Mouse (Mus musculus): ENCODE measurements around the gene Chid1. TPM values are rescaled to one million over a fixed set of nuclear protein-coding genes. Genes with fewer than 3 reads are reported as not detected.

The Chid1 gene
- polyA plus RNA-seq, 1 experiment from 2014 or later: 20.8 TPM

GRCm38 (mm10) chr7:141570625-141571295, 31.1 kb upstream of the Chid1 start:
- Histone ChIP-seq H3K27me3 (ENCODE audit: control insufficient read depth, insufficient read depth, low read length) (no peaks in the 10 kb centered on the region), H3K4me1 (replicated peaks; ENCODE audit: control insufficient read depth, insufficient read depth) (peaks cover 6% of the 10 kb centered on the region; the same call in 1 of the 2 replicates), H3K9me3 (ENCODE audit: control insufficient read depth, low read length) (no peaks in the 10 kb centered on the region), H3K9ac (ENCODE audit: low read length) (no peak overlapping the region), H3K27ac (replicated peaks) (no peak overlapping the region), H3K4me3 (ENCODE audit: low read depth, low read length) (no peak overlapping the region), H3K4me2 (replicated peaks; ENCODE audit: low read depth) (no peak overlapping the region), H3K36me3 (ENCODE audit: control insufficient read depth, insufficient read depth, low read length) (no peaks in the 10 kb centered on the region)
- no peak for ATAC-seq (ENCODE audit: low FRiP score, low TSS enrichment)
- TF ChIP-seq EP300 (optimal IDR thresholded peaks at IDR 0.05) (no peak), CTCF (IDR thresholded peaks at IDR 0.05; ENCODE audit: low read depth) (no peak)
- no peak for DNase-seq (ENCODE audit: low spot score)
- WGBS: 77% methylated on average over 4 of the region's 4 CpGs

GRCm38 (mm10) chr7:141569916-141570315, 30.3 kb upstream of the Chid1 start:
- Histone ChIP-seq H3K4me1 (replicated peaks; ENCODE audit: control insufficient read depth, insufficient read depth) (peaks cover 6% of the 10 kb centered on the region; the same call in 1 of the 2 replicates), H3K4me3 (ENCODE audit: low read depth, low read length) (no peak overlapping the region), H3K27ac (replicated peaks) (no peak overlapping the region), H3K4me2 (replicated peaks; ENCODE audit: low read depth) (no peak overlapping the region), H3K9ac (ENCODE audit: low read length) (no peak overlapping the region), H3K36me3 (ENCODE audit: control insufficient read depth, insufficient read depth, low read length) (no peaks in the 10 kb centered on the region), H3K9me3 (ENCODE audit: control insufficient read depth, low read length) (no peaks in the 10 kb centered on the region), H3K27me3 (ENCODE audit: control insufficient read depth, insufficient read depth, low read length) (no peaks in the 10 kb centered on the region)
- ATAC-seq (ENCODE audit: low FRiP score, low TSS enrichment) (peak; percentile 42; the same call in 1 of the 2 replicates), DNase-seq (ENCODE audit: low spot score) (no peak)
- WGBS: 66% methylated on average over 3 of the region's 3 CpGs
- no peak for TF ChIP-seq EP300 (optimal IDR thresholded peaks at IDR 0.05)
- no peak for TF ChIP-seq CTCF (IDR thresholded peaks at IDR 0.05; ENCODE audit: low read depth)

DNA sequence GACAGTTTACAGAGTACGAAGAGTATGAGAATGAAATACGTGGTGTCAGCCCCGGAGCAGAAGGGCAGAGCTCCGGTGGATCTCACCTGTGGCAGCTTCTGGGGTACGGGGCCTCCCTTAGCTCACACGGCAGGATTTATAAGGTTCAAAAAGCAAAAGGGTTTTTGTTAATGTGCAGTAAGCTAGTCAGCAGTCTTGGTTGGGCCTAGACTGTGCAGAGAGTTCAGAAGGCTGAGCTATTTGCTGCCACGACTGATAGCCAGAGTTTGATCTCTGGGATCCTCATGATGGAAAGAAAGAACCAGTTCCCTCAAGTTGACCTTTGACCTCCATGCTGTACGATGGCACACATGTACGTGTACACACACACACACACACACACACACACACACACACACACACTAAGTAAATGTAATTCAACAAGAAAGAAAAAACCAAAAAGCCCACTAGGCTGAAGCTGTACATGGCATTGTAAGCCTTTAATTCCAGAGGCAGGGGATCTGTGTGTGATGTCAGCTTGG, 29.7 kb upstream of the Chid1 start:
- Histone ChIP-seq H3K4me2 (replicated peaks; ENCODE audit: low read depth) (no peak overlapping the region), H3K9me3 (ENCODE audit: control insufficient read depth, low read length) (no peaks in the 10 kb centered on the region), H3K36me3 (ENCODE audit: control insufficient read depth, insufficient read depth, low read length) (no peaks in the 10 kb centered on the region), H3K4me1 (replicated peaks; ENCODE audit: control insufficient read depth, insufficient read depth) (peaks cover 6% of the 10 kb centered on the region), H3K27me3 (ENCODE audit: control insufficient read depth, insufficient read depth, low read length) (no peaks in the 10 kb centered on the region), H3K9ac (ENCODE audit: low read length) (no peak overlapping the region), H3K4me3 (ENCODE audit: low read depth, low read length) (no peak overlapping the region), H3K27ac (replicated peaks) (no peak overlapping the region)
- WGBS: 60% methylated on average over 9 of the region's 9 CpGs
- TF ChIP-seq EP300 (optimal IDR thresholded peaks at IDR 0.05) (no peak), CTCF (IDR thresholded peaks at IDR 0.05; ENCODE audit: low read depth) (no peak)
- ATAC-seq (ENCODE audit: low FRiP score, low TSS enrichment) (no peak), DNase-seq (ENCODE audit: low spot score) (no peak)

DNA sequence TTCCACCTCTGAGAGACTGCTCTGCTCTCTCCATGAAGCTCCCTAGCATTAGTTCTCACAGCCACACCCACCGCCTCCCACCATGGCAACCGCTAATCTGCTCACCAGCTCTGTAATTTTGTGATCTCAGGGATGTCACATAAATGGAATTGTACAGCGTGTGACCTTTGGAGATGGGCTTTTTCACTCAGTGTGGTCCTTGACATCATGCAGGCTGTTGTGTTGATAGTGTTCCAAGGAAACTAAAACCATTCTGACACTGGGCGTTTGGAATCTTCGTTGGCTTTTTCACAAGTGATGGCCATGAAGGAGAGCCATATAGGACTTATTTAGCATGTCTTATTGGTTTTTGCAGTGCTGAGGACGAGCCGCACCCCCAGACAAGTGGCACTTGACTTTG, 26.9 kb upstream of the Chid1 start:
- Histone ChIP-seq H3K4me1 (replicated peaks; ENCODE audit: control insufficient read depth, insufficient read depth) (peaks cover 6% of the 10 kb centered on the region), H3K9ac (ENCODE audit: low read length) (no peak overlapping the region)

DNA sequence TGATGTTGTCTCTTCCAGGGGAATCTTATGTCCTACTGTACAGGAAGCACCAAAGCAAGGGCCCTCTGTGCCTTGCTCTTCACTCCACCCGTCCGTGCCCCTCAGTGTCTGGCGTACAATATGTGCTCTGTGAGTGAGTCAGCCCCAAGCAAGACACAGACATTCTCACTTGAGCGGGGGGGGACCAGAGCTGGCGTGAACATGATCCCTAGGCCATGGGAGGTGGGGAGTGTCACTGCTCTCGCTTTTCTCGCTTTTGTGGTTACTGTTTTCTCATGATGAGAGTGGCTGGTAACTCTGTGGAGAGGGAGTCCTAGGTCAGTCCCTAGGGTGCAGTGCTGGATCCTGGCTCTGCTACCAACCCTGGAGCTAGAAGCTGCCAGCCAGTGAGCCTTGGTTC, 24.9 kb upstream of the Chid1 start:
- H3K9ac ChIP-seq (ENCODE audit: low read length): no peak overlapping the region
- H3K27ac ChIP-seq (replicated peaks): peak overlapping the region; percentile 63; the same call in 1 of the 2 replicates
- no peaks in the 10 kb centered on the region for H3K36me3 ChIP-seq (ENCODE audit: control insufficient read depth, insufficient read depth, low read length)
- ATAC-seq (ENCODE audit: low FRiP score, low TSS enrichment) (no peak), DNase-seq (ENCODE audit: low spot score) (peak; percentile 32)
- peak overlapping the region; percentile 25; the same call in 1 of the 2 replicates for H3K4me2 ChIP-seq (replicated peaks; ENCODE audit: low read depth)
- H3K4me1 ChIP-seq (replicated peaks; ENCODE audit: control insufficient read depth, insufficient read depth): no peaks in the 10 kb centered on the region; the same call in 1 of the 2 replicates
- TF ChIP-seq EP300 (optimal IDR thresholded peaks at IDR 0.05): no peak
- TF ChIP-seq CTCF (IDR thresholded peaks at IDR 0.05; ENCODE audit: low read depth): no peak
- no peak overlapping the region for H3K4me3 ChIP-seq (ENCODE audit: low read depth, low read length)
- no peaks in the 10 kb centered on the region for H3K9me3 ChIP-seq (ENCODE audit: control insufficient read depth, low read length)
- WGBS: 55% methylated on average over 7 of the region's 7 CpGs
- H3K27me3 ChIP-seq (ENCODE audit: control insufficient read depth, insufficient read depth, low read length): no peaks in the 10 kb centered on the region

More for the DNA sequence above, 26.9 kb upstream of the Chid1 start:
- Histone ChIP-seq H3K36me3 (ENCODE audit: control insufficient read depth, insufficient read depth, low read length) (no peaks in the 10 kb centered on the region), H3K27me3 (ENCODE audit: control insufficient read depth, insufficient read depth, low read length) (no peaks in the 10 kb centered on the region), H3K4me3 (ENCODE audit: low read depth, low read length) (no peak overlapping the region), H3K27ac (replicated peaks) (no peak overlapping the region), H3K9me3 (ENCODE audit: control insufficient read depth, low read length) (no peaks in the 10 kb centered on the region), H3K4me2 (replicated peaks; ENCODE audit: low read depth) (no peak overlapping the region)
- no peak for TF ChIP-seq EP300 (optimal IDR thresholded peaks at IDR 0.05)
- TF ChIP-seq CTCF (IDR thresholded peaks at IDR 0.05; ENCODE audit: low read depth): no peak
- 70% methylated on average over 7 of the region's 7 CpGs for WGBS
- ATAC-seq (ENCODE audit: low FRiP score, low TSS enrichment) (no peak), DNase-seq (ENCODE audit: low spot score) (no peak)

GRCm38 (mm10) chr7:141562852-141563427, 23.3 kb upstream of the Chid1 start:
- peak overlapping the region; percentile 94 for H3K9ac ChIP-seq (ENCODE audit: low read length)
- no peaks in the 10 kb centered on the region for H3K9me3 ChIP-seq (ENCODE audit: control insufficient read depth, low read length)
- H3K27me3 ChIP-seq (ENCODE audit: control insufficient read depth, insufficient read depth, low read length): no peaks in the 10 kb centered on the region
- H3K4me1 ChIP-seq (replicated peaks; ENCODE audit: control insufficient read depth, insufficient read depth): no peaks in the 10 kb centered on the region; the same call in 1 of the 2 replicates
- WGBS: under 1% methylated on average over 21 of the region's 21 CpGs
- ATAC-seq (ENCODE audit: low FRiP score, low TSS enrichment) (peak; percentile 50), DNase-seq (ENCODE audit: low spot score) (peak; percentile 71)
- TF ChIP-seq CTCF (IDR thresholded peaks at IDR 0.05; ENCODE audit: low read depth) (no peak), EP300 (optimal IDR thresholded peaks at IDR 0.05) (no peak)
- H3K4me2 ChIP-seq (replicated peaks; ENCODE audit: low read depth): peak overlapping the region; percentile 82
- H3K36me3 ChIP-seq (ENCODE audit: control insufficient read depth, insufficient read depth, low read length): no peaks in the 10 kb centered on the region
- peak overlapping the region; percentile 88 for H3K27ac ChIP-seq (replicated peaks)
- H3K4me3 ChIP-seq (ENCODE audit: low read depth, low read length): peak overlapping the region; percentile 99

All from stomach, postnatal 0 days (tissue).